Mouse (Mus musculus) cerebellum, postnatal 10 days (tissue): ENCODE data around the gene Wnt8b.
"Not testable (repeated sequence)": the region's sequence is repeated elsewhere in the genome, so short reads cannot be mapped to it uniquely, and the experiment has no call there.

Experiments
- DNase-seq, 2 experiments: peaks; one replicate each; pipeline ENCODE4 v3.0.0; 2021; ENCODE audit warnings: mixed read lengths in 2 of 2

Gene Wnt8b

DNA sequence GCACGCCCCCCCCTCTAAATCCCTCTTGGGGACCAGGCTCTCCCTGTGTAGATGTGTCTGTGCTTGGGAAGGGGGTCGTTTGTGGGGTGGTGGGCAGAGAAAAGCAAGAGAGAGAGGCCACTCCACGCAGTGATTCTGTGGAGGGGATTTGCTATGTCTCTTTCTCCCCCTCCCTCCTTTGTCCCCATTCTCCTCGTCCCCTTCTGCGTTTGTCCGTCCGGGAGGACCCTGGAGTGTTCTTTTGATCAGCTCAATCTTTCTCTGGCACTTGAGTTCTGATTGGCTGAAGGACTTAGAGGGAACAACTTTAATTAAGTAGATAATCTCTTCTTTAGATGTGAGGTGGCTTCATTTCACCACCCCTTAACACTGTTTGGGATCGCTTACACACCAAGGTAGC lies at the start of gene Wnt8b:
Gene Wnt8b (plus strand): TSS at position 345 of the 400 bp plus-strand sequence.
- no peak for DNase-seq

- no peak for DNase-seq
These were observed 47.5 kb upstream of the Wnt8b start for GRCm38 (mm10) chr19:44445755-44446154.

DNA sequence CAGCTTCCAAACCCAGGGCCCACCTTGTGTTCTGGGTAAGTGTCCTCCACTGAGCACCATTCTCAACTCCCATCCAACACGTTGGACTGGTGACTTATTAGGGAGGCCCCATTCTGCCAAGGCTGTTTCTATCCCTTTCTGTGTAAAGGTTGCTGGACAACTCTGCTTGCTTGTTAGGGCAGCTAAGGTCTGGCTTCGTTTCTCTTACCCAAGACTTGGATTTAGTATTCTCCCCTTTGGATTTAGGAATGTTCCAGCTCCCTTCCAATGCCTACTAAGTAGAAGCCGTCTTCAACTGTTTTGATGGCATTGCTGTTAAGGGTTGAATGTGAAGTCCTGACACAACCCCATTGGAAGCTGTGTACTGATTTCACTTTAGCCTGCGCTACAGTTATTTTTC lies 45.3 kb upstream of the Wnt8b start:
- DNase-seq = no peak

GRCm38 (mm10) chr19:44454862-44455261 lies 38.4 kb upstream of the Wnt8b start:
- DNase-seq = no peak

GRCm38 (mm10) chr19:44455356-44455755 lies 37.9 kb upstream of the Wnt8b start:
- no peak for DNase-seq

DNA sequence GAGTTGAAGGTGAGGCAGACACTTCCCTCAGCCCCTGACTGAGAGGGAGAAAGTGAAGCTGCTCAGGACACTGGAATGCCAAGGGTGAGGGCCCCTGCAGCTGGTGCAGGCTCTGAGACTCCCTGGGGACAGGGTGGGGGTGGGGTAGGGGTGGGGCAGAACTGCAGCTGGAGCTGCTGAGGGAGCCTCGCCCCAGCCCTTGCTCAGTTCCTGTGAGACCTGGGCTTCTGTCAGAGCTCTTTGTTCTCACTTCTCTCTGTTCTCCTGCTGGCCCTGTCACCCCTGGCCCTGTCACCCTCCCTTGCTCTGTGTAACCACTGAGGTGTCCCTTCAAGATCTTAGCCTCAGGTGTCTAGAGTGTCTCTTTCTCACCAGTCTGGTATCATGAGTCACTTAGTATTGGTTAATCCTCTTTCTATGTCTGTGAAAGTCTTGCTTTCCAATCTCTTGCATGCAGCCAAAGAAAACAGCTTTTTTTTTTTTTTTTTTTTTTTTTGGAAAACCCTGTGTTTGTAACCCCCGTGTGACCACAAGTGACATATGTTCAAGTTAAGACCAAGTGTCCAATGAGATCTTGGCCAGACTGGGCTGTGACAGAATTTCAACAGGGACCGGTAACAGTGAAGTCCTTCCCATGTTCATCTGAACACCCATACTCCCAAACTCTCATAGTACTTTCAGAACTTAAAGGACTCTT lies 35.8 kb upstream of the Wnt8b start:
- DNase-seq = no peak

DNA sequence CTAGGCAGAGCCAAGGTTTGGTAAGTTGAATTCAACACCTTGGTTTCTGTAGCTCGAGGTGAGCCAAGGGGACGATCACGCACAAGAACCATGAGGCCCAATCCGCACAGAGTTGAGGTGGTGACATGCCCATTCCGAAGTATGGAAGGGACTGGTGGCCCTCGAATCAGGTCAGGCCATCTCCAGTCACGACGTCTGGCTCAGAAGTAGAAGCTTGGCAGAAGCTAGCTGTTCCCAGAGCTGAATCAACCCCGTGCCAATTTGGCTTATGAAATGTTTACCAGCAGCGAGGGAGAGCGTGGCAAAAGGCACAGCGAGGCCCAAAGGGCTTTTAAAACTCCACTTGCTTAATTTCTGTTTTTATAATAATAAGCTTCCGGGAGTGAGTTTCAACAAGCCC lies 34.6 kb upstream of the Wnt8b start:
- peak; percentile 55 to 60 for DNase-seq

- DNase-seq = no peak
These were observed 32.8 kb upstream of the Wnt8b start for GRCm38 (mm10) chr19:44460441-44460840.

DNA sequence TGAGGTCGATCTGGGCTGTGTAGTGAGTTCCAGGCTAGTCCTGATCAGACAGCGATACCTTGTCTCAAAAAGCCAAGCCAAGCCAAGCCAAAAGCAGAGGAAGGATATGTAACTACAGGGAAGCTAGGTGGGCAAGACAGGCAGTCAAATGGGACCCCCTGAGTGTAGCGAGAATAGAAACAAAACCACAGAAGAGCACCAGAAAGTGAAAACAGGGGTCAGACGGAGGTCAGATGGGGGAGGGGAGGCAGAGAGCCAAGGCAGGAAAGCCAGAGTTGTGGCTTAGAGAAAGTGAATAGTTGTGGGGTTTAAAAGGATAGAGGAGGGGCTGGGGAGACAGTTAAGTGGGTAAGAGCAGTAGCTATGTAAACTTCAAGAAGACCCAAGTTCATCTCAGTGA lies 31.8 kb upstream of the Wnt8b start:
- DNase-seq = no peak

GRCm38 (mm10) chr19:44462141-44462540 lies 31.1 kb upstream of the Wnt8b start:
- no peak for DNase-seq

DNA sequence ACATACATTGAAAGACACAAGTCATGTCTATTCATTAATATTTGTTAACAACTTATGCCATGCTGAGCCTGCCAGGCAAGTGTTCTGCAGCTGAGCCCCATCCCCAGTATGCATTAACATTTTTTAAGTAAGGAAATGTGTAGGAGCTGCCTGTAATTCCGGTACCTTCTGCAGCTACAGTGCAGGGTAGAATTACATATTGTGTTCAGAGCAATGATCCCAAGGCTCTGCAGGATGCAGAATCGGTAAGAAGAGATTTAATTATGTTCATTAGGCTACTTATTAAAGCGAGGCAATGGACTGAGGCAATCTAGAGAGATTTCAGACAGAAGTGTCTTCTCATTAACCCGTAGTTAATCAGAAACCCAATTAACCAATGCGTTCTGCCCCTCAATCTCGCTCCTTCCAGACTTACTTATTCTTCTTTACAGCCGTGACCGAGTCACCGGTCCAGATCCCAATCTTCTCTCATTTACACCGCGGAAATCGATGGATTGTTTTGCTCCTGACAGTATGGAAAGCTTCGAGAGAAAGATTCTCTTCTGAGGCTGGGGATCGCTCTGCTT lies 27.2 kb upstream of the Wnt8b start:
- not testable (repeated sequence) for DNase-seq

- DNase-seq = peak; percentile 86 to 89
These were observed 19.1 kb upstream of the Wnt8b start for GRCm38 (mm10) chr19:44474158-44474557.

- DNase-seq = no peak
These were observed 18.0 kb upstream of the Wnt8b start for GRCm38 (mm10) chr19:44475268-44475667.

GRCm38 (mm10) chr19:44476541-44476940 lies 16.7 kb upstream of the Wnt8b start:
- DNase-seq = peak; percentile 22 to 34

GRCm38 (mm10) chr19:44487266-44487665 lies 6.0 kb upstream of the Wnt8b start:
- peak; percentile 40 to 50 for DNase-seq

GRCm38 (mm10) chr19:44496511-44496910 lies 3.2 kb downstream of the Wnt8b start:
- no peak for DNase-seq

- no peak for DNase-seq
These were observed 3.7 kb downstream of the Wnt8b start for GRCm38 (mm10) chr19:44496941-44497340.

DNA sequence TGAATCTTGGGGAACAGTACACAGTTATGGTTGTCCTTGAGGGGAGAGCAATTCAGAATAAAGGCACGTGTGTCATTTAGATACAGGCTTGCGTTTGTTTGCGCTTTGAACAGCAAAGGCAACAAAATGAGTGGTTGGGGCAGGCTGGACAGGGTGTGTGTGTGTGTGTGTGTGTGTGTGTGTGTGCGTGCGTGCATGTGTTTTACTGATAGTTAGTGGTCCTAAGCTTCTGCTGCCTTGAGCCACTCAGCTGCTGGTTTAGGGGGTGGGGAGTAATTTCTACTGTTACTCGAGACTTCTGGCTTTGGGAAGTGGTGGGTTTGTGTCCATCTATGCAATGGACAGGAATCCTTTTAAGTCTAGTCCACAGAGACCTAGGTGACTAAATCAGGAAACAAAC lies 5.7 kb downstream of the Wnt8b start:
- no peak for DNase-seq

GRCm38 (mm10) chr19:44500240-44500639 lies 7.0 kb downstream of the Wnt8b start:
- no peak for DNase-seq

GRCm38 (mm10) chr19:44501925-44502324 lies 8.7 kb downstream of the Wnt8b start:
- no peak for DNase-seq

DNA sequence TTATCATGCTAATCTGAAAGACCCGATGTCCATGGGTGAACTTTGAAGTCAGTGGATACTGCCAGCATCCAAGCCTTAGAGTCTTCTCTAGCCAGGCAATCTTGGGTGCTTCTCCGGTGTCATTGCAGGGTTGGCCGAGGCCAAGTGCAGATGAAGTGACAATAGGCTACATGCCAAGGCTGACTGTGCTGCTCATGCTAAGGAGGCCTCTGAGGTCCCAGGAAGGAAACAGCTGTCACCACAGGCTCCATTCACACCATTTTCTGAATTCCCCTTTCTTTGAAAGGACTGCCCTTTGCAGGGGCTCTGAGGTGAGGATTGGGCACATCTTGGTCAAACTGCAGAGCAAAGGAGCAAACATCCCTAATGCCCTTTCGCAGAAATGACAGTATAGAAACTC lies 9.5 kb downstream of the Wnt8b start:
- no peak for DNase-seq

- DNase-seq = no peak
These were observed 17.4 kb downstream of the Wnt8b start for GRCm38 (mm10) chr19:44510534-44511175.

GRCm38 (mm10) chr19:44511451-44512231 lies 18.4 kb downstream of the Wnt8b start:
- peak; percentile 29 to 30 for DNase-seq
